9 mouse cellular contexts compared by ENCODE assay signal in genomic region chr2:155386534-155386899, GRCm38 (mm10). TPM values are rescaled to one million over a fixed set of nuclear protein-coding genes. Genes with fewer than 3 reads are reported as not detected.
DNase-seq lines count a peak whose midpoint lies in the region; ATAC-seq and TF ChIP-seq lines count a peak whose summit lies in the region.
"Had no signal": no experiment of that assay in that cellular context is flagged by ENCODE, and none has a peak within 500 bp of the region (broad histone marks: within the 10 kb centered on the region; RNA-seq: fewer than 3 reads in every experiment).

No protein-coding gene starts in this region.

- H3K9ac ChIP-seq in hindbrain, postnatal 0 days (replicated peaks; ENCODE audit: low read length), result peak overlapping the region; percentile 38
- no peak overlapping the region for H3K9ac ChIP-seq in liver, embryonic 12.5 days

- H3K27me3 ChIP-seq in E14TG2a.4 (ENCODE audit: insufficient read depth, low read length), result peaks cover 23% of the 10 kb centered on the region
- no peaks in the 10 kb centered on the region for H3K27me3 ChIP-seq in hindbrain, postnatal 0 days (ENCODE audit: insufficient read depth, low read length)
- H3K27me3 ChIP-seq in liver, embryonic 12.5 days (replicated peaks), result peaks cover 7% of the 10 kb centered on the region
- H3K27me3 ChIP-seq: CH12.LX had no signal

- H3K4me2 ChIP-seq in hindbrain, postnatal 0 days (ENCODE audit: low read depth, low read length), result 0 out of 2 replicates have a peak overlapping the region, but pooled peaks have one; percentile 16
- H3K4me2 ChIP-seq in liver, embryonic 12.5 days, result no peak overlapping the region

- H3K36me3 ChIP-seq in E14TG2a.4 (ENCODE audit: insufficient read depth, low read length), result peaks cover 13% of the 10 kb centered on the region; the same call in 1 of the 2 replicates
- peaks cover 28% of the 10 kb centered on the region for H3K36me3 ChIP-seq in hindbrain, postnatal 0 days (ENCODE audit: insufficient read depth, low read length)
- peaks cover 23% of the 10 kb centered on the region for H3K36me3 ChIP-seq in liver, embryonic 12.5 days

- no peak for ATAC-seq in hindbrain, postnatal 0 days
- no peak for ATAC-seq in liver, embryonic 12.5 days

- peak overlapping the region; percentile 71 for H3K4me3 ChIP-seq in E14TG2a.4 (replicated peaks; ENCODE audit: low read length)
- H3K4me3 ChIP-seq in hindbrain, postnatal 0 days (ENCODE audit: low read length), result no peak overlapping the region
- no peak overlapping the region for H3K4me3 ChIP-seq in liver, embryonic 12.5 days

- DNase-seq in frontal cortex, postnatal 36 days (ENCODE audit: low spot score in 2 of 2), result peak; percentile 40 to 59
- DNase-seq in frontal cortex, postnatal 10 days (ENCODE audit: low spot score in 2 of 2), result no peak
- DNase-seq in cerebellum, postnatal 36 days, result peak; percentile 31 to 40
- DNase-seq in hindbrain, postnatal 0 days (ENCODE audit: low spot score), result peak; percentile 17
- DNase-seq in right cerebral cortex, postnatal 14 days, result peak; percentile 29
- no peak for DNase-seq in heart, postnatal 4 days

- 22% methylated on average over 27 of the region's 27 CpGs for WGBS in hindbrain, postnatal 0 days
- 27% methylated on average over 27 of the region's 27 CpGs for WGBS in liver, embryonic 12.5 days (ENCODE audit: insufficient replicate concordance)

- peak overlapping the region; percentile 32; the same call in 1 of the 2 replicates for H3K27ac ChIP-seq in hindbrain, postnatal 0 days
- no peak overlapping the region for H3K27ac ChIP-seq in liver, embryonic 12.5 days

- H3K4me1 ChIP-seq in E14TG2a.4 (replicated peaks; ENCODE audit: low read depth, low read length), result peaks cover 40% of the 10 kb centered on the region
- peaks cover 14% of the 10 kb centered on the region for H3K4me1 ChIP-seq in hindbrain, postnatal 0 days (ENCODE audit: insufficient read depth, low read length)
- H3K4me1 ChIP-seq in liver, embryonic 12.5 days, result peaks cover 19% of the 10 kb centered on the region

- H3K9me3 ChIP-seq in E14TG2a.4 (ENCODE audit: low read length), result no peaks in the 10 kb centered on the region
- no peaks in the 10 kb centered on the region for H3K9me3 ChIP-seq in hindbrain, postnatal 0 days (ENCODE audit: low read length)
- no peaks in the 10 kb centered on the region for H3K9me3 ChIP-seq in liver, embryonic 12.5 days (replicated peaks)

- TF ChIP-seq CTCF in E14TG2a.4 (conservative IDR thresholded peaks at IDR 0.05; ENCODE audit: low read length), result no peak
- TF ChIP-seq CTCF in hindbrain, postnatal 0 days (IDR thresholded peaks at IDR 0.05; ENCODE audit: low read depth), result no peak

RNA-seq across cellular contexts. Expression of gene Trp53inp2, which starts 5.7 kb away (rescaled TPM):
- 120 and 141 TPM in 2 replicates for total RNA-seq in hindbrain, postnatal 0 days (2014; rRNA removed)
- polyA plus RNA-seq in hindbrain, postnatal 0 days (2015; fragmentation: Nextera tagmentation; extraction: Ambion mirVana), result 54.8 and 61.3 TPM in 2 replicates
- total RNA-seq in heart, postnatal 4 days (2021), result 100 to 1,000 TPM; 491 to 511 TPM
- polyA plus RNA-seq in liver, embryonic 12.5 days (2016; fragmentation: Nextera tagmentation; extraction: Ambion mirVana), result 2.5 and 3.6 TPM in 2 replicates

RNA-seq across cellular contexts. Expression of gene Pigu, which starts 29.3 kb away (rescaled TPM):
- total RNA-seq in hindbrain, postnatal 0 days (2014; rRNA removed), result 42.7 and 49.7 TPM in 2 replicates
- polyA plus RNA-seq in hindbrain, postnatal 0 days (2015; fragmentation: Nextera tagmentation; extraction: Ambion mirVana), result 53.3 and 53.5 TPM in 2 replicates
- total RNA-seq in heart, postnatal 4 days (2021), result 10 to 100 TPM; 39.4 to 42.7 TPM
- polyA plus RNA-seq in liver, embryonic 12.5 days (2016; fragmentation: Nextera tagmentation; extraction: Ambion mirVana), result 29.0 and 29.5 TPM in 2 replicates

Comparison
In these comparisons a context has a peak if more than half of its experiments do, and no peak if none do; other contexts are left out.
1. DNase-seq: peak in frontal cortex, postnatal 36 days (2 of 2), cerebellum, postnatal 36 days (2 of 2), hindbrain, postnatal 0 days (single experiment) and right cerebral cortex, postnatal 14 days (single experiment); none in frontal cortex, postnatal 10 days (0 of 2) and heart, postnatal 4 days (single experiment).